Mouse (Mus musculus): Measurements from ENCODE around the gene Vmn1r231. TPM values are rescaled to one million over a fixed set of nuclear protein-coding genes. Genes with fewer than 3 reads are reported as not detected.

Gene Vmn1r231
- total RNA-seq (2023; ENCODE audit: inconsistent age), result not detected in 4 replicates

DNA sequence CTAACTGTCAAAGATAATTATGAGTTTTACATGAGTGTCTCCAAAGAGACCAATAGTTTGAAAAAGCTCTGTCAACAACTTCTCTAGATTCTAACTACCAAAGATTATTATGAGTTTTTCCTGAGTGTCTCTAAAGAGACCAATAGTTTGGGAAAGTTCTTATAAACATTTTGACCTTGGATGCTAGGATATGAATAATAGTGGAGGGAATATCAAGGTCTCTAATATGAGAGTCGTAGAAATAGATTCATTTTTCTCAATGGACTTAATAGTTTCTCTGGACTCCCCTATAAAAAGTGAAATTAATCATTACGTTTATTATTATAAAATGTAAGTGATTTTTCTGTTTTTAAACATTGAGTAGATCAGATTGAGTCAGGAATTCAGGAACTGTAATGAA is at the start of gene Vmn1r231:
Vmn1r231 (minus strand) TSS at position 101 of the 400 bp plus-strand sequence.

GRCm38 (mm10) chr17:20944985-20945891 is 40.3 kb upstream of the Vmn1r231 start, which contains the start of gene Ppp2r1a:
TSS of gene Ppp2r1a (plus strand) at chr17:20945311.

DNA sequence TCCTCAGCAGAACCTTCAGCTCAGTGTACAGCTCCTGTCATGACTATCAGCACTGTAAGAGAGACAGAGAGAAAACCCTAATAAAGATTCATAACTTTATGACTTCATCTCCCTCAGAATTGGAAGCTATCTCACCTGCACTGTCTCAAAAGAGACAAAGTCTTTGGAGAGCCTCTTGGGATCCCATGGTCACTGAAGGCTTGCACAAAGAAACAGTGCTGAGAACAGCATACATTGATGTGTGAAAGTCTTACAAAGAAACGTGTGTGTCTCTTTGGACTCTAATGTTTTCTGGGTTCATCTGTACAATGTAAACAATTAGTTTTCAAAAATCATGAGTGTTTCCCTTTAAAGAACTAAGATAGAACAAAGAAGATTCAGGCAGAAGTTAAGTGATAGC is 14.7 kb upstream of the Vmn1r231 start, which contains the start of gene Vmn1r232:
Vmn1r232 (minus strand) TSS at position 101 of the 400 bp plus-strand sequence.

GRCm38 (mm10) chr17:20840144-20840543 is 64.7 kb downstream of the Vmn1r231 start, which contains the start of gene Vmn1r230:
TSS of gene Vmn1r230 (plus strand) at chr17:20840444.

Other genes starting within 250 kb of the Vmn1r231 start
- not detected in 4 replicates for gene Vmn1r226, start 222.2 kb downstream of the Vmn1r231 start, total RNA-seq (2023; ENCODE audit: inconsistent age)
- not detected in 4 replicates for gene Vmn1r227, start 175.2 kb downstream of the Vmn1r231 start, total RNA-seq (2023; ENCODE audit: inconsistent age)
- not detected in 4 replicates for gene Vmn1r228, start 118.9 kb downstream of the Vmn1r231 start, total RNA-seq (2023; ENCODE audit: inconsistent age)
- gene Vmn1r229, start 93.5 kb downstream of the Vmn1r231 start, total RNA-seq (2023; ENCODE audit: inconsistent age), result 0.06 TPM in 2 of 4 replicates, not detected in the others
- gene Vmn1r230, start 64.6 kb downstream of the Vmn1r231 start, total RNA-seq (2023; ENCODE audit: inconsistent age), result not detected in 4 replicates
- gene Vmn1r232, start 14.6 kb upstream of the Vmn1r231 start, total RNA-seq (2023; ENCODE audit: inconsistent age), result not detected in 4 replicates
- 270 to 318 TPM (median 301 TPM) in 4 replicates for gene Ppp2r1a, start 40.2 kb upstream of the Vmn1r231 start, total RNA-seq (2023; ENCODE audit: inconsistent age)
- gene Vmn1r233, start 91.4 kb upstream of the Vmn1r231 start, total RNA-seq (2023; ENCODE audit: inconsistent age), result not detected in 4 replicates
- gene Zfp160, start 103.8 kb upstream of the Vmn1r231 start, total RNA-seq (2023; ENCODE audit: inconsistent age), result 14.4 to 18.0 TPM (median 16.1 TPM) in 4 replicates

All from B cell, adult (primary cell).